Mouse (Mus musculus) cortical plate, adult 2 months (tissue): ENCODE measurements around the gene Clstn2.

ENCODE experiments used
- CTCF ChIP-seq: fragments of 200-500 bp; IDR thresholded peaks from 2 replicates; pipeline ENCODE4 v1.5.1; 2011; ENCODE audit warnings: mild to moderate bottlenecking, control low read depth, low read length; ENCODE audit not compliant: insufficient read depth; ENCODE audit errors: extremely low read depth
- POLR2A ChIP-seq: fragments of 200-500 bp; IDR thresholded peaks from 2 replicates; pipeline ENCODE4 v1.6.1; 2011; ENCODE audit warnings: mild to moderate bottlenecking, low read length, control low read depth; ENCODE audit not compliant: insufficient read depth; ENCODE audit errors: extremely low read depth

DNA sequence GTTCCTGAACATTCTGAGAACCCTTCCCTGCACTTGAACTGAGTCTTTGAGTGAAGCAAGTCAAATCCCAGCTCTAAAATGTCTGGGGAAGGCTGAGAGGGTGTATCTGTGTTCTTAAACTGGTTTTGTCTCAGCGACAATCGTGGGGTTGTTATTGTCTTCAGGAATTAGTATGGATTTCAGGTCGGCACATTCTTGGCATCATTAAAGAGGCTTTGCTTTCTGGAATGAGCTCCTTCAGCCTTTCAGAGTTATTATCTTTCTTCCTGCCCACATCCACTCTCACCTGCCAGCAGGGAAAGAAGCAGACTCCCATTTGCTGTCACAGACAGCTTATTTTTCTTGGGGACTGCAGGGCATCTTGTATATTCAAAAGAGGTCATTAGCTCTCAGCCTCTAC is 398.1 kb downstream of the Clstn2 start:
- TF ChIP-seq CTCF: no peak
- no peak for TF ChIP-seq POLR2A
